Mouse (Mus musculus) embryonic facial prominence, embryonic 14.5 days (tissue): Measurements from ENCODE around the gene Sept4. TPM values are rescaled to one million over a fixed set of nuclear protein-coding genes. Genes with fewer than 3 reads are reported as not detected.

Experiments
- ATAC-seq: fragments of 200-750 bp; cut with Nextera tagmentation; 2 replicates; pipeline ENCODE4 v1.8.0; 2017; ENCODE audit warnings: low read depth, moderate number of reproducible peaks, moderate TSS enrichment
- DNase-seq: peaks from one replicate; pipeline ENCODE4 v3.0.0-alpha.2; 2015; ENCODE audit warnings: low spot score
- H3K27ac ChIP-seq: fragments of 300-500 bp; sonication (generic); replicated peaks from 2 replicates; pipeline ENCODE4 v1.5.1; 2014; ENCODE audit warnings: low read depth, mild to moderate bottlenecking, low read length, moderate library complexity
- H3K27me3 ChIP-seq: fragments of 300-500 bp; sonication (generic); replicated peaks from 2 replicates; pipeline ENCODE4 v1.6.1; 2014; ENCODE audit warnings: low read length; ENCODE audit not compliant: control insufficient read depth, insufficient read depth
- H3K36me3 ChIP-seq: fragments of 300-500 bp; sonication (generic); 2 replicates; pipeline ENCODE4 v1.6.1; 2014; ENCODE audit warnings: low read length, mixed read lengths; ENCODE audit not compliant: control insufficient read depth, insufficient read depth
- H3K4me1 ChIP-seq: fragments of 300-500 bp; sonication (generic); 2 replicates; pipeline ENCODE4 v1.6.1; 2014; ENCODE audit warnings: antibody characterized with exemption, low read length; ENCODE audit not compliant: control insufficient read depth, insufficient read depth
- H3K4me2 ChIP-seq: fragments of 300-500 bp; sonication (generic); 2 replicates; pipeline ENCODE4 v1.6.1; 2014; ENCODE audit warnings: low read depth, mild to moderate bottlenecking, low read length, moderate library complexity, mixed read lengths
- H3K4me3 ChIP-seq: fragments of 300-500 bp; sonication (generic); 2 replicates; pipeline ENCODE4 v1.5.1; 2014; ENCODE audit warnings: low read depth, mild to moderate bottlenecking, low read length
- H3K9ac ChIP-seq: fragments of 300-500 bp; sonication (generic); 2 replicates; pipeline ENCODE4 v1.6.1; 2014; ENCODE audit warnings: low read depth, mild to moderate bottlenecking, low read length, moderate library complexity, mixed read lengths
- H3K9me3 ChIP-seq: fragments of 300-500 bp; sonication (generic); 2 replicates; pipeline ENCODE4 v1.6.1; 2016; ENCODE audit warnings: low read length; ENCODE audit not compliant: control insufficient read depth
- WGBS: fragments of 180-500 bp; shearing (Covaris S2); extraction: QIAGEN DNeasy Blood & Tissue Kit; methylation state at CpG from one replicate; pipeline ENCODE4 v1.1.7; 2014; 5-methylcytosine and 5-hydroxymethylcytosine counted together
- polyA plus RNA-seq: library from polyadenylated mRNA; unstranded; fragments of >200 nt; fragmentation: Nextera tagmentation; extraction: Ambion mirVana; gene quantifications from 2 replicates; pipeline ENCODE4 v1.2.1, GENCODE M21; 2014

Gene Sept4
- polyA plus RNA-seq, 1 experiment from 2014 or later: 42.2 TPM

DNA sequence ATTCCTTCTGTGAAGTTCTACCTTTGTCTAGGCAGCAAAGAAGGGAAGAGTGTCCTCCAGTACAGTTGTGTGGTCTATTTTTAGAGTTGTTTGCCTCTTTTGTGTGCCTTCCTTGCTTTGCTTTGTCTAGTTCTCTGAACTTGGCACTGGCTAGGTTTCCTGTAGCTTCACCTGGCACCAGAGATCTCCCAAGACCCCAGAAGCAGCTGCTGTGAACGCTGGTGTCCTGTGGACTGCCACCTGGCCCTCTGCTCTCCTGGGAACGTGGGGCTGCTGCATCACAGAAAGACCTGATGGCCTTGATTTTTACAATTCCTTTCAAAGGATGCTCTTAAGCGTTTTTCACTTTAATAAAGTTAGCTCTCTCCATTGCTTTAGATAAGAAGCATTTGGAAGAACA is 25.8 kb upstream of the Sept4 start:
- no peaks in the 10 kb centered on the region for H3K4me1 ChIP-seq
- no peak overlapping the region for H3K9ac ChIP-seq
- H3K27me3 ChIP-seq: no peaks in the 10 kb centered on the region
- H3K27ac ChIP-seq: no peak overlapping the region
- peak; percentile 45 for DNase-seq
- no peak for ATAC-seq
- 49% methylated on average over 3 of the region's 3 CpGs for WGBS
- no peak overlapping the region for H3K4me3 ChIP-seq
- H3K36me3 ChIP-seq: no peaks in the 10 kb centered on the region
- H3K4me2 ChIP-seq: no peak overlapping the region
- H3K9me3 ChIP-seq: no peaks in the 10 kb centered on the region

- no peaks in the 10 kb centered on the region for H3K27me3 ChIP-seq
- H3K4me3 ChIP-seq: no peak overlapping the region
- ATAC-seq (no peak), DNase-seq (no peak)
- no peak overlapping the region for H3K27ac ChIP-seq
- no peaks in the 10 kb centered on the region for H3K9me3 ChIP-seq
- 72% methylated on average over 4 of the region's 4 CpGs for WGBS
- no peak overlapping the region for H3K9ac ChIP-seq
- no peaks in the 10 kb centered on the region for H3K36me3 ChIP-seq
- no peak overlapping the region for H3K4me2 ChIP-seq
- H3K4me1 ChIP-seq: peaks cover 13% of the 10 kb centered on the region; the same call in 1 of the 2 replicates
Measured at GRCm38 (mm10) chr11:87553342-87553741, 15.4 kb upstream of the Sept4 start.

DNA sequence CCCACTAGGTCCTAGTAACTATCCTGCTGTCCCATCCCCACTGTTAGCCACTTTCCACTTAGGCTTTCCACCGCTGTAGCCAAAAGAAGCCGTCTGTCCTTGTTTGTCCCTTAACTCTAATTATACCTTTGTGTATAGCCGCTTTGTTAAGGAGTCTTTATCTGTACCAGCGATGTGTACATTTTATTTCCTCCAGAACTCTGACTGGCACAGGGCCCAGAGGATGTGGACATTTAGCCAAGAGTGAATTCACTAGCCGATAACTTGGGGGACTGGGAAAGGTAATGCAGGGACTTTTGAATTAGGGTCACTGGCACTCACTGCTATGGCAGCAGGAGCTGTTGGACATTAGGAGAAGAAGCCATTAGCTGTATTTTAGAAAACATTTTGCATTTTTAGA is 14.3 kb upstream of the Sept4 start:
- Histone ChIP-seq H3K9me3 (no peaks in the 10 kb centered on the region), H3K4me2 (no peak overlapping the region), H3K27me3 (no peaks in the 10 kb centered on the region), H3K9ac (no peak overlapping the region), H3K4me1 (peaks cover 13% of the 10 kb centered on the region; the same call in 1 of the 2 replicates), H3K4me3 (no peak overlapping the region), H3K36me3 (no peaks in the 10 kb centered on the region), H3K27ac (no peak overlapping the region; the same call in 1 of the 2 replicates)
- ATAC-seq: no peak
- WGBS: 44% methylated on average over 5 of the region's 5 CpGs
- DNase-seq: peak; percentile 35

- Histone ChIP-seq H3K36me3 (no peaks in the 10 kb centered on the region), H3K27ac (peak overlapping the region; percentile 2; the same call in 1 of the 2 replicates), H3K27me3 (no peaks in the 10 kb centered on the region), H3K4me1 (peaks cover 13% of the 10 kb centered on the region; the same call in 1 of the 2 replicates), H3K9me3 (no peaks in the 10 kb centered on the region), H3K4me2 (no peak overlapping the region), H3K4me3 (no peak overlapping the region), H3K9ac (no peak overlapping the region)
- ATAC-seq: peak; percentile 76; the same call in 1 of the 2 replicates
- DNase-seq: peak; percentile 68
- WGBS: 37% methylated on average over 2 of the region's 2 CpGs
Measured at GRCm38 (mm10) chr11:87555106-87555703, 13.5 kb upstream of the Sept4 start.

DNA sequence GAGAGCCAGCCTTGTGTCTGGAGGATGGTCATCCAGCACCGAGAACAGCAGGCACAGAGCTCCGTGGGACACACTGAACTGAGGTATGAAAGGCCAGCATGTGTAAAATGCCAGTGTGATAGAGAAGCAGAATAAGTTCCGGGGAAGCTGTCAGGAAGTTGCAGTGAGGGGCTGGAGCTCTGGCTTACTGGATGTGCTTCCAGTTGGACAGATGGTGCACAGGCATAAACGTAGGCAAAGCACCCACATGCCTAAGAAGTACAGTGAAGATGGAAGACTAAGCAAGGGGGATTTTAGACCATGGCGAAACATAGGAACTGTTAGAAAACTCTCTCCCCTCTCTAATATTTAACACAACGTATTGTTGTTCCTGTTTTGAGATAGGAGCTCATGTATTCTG is 7.5 kb upstream of the Sept4 start:
- H3K36me3 ChIP-seq: no peaks in the 10 kb centered on the region
- no peak overlapping the region for H3K4me2 ChIP-seq
- no peak for ATAC-seq
- no peak overlapping the region for H3K4me3 ChIP-seq
- H3K9me3 ChIP-seq: no peaks in the 10 kb centered on the region
- no peak overlapping the region for H3K27ac ChIP-seq
- H3K4me1 ChIP-seq: no peaks in the 10 kb centered on the region
- H3K9ac ChIP-seq: no peak overlapping the region
- no peak for DNase-seq
- no peaks in the 10 kb centered on the region for H3K27me3 ChIP-seq
- WGBS: 70% methylated on average over 6 of the region's 6 CpGs

- ATAC-seq (no peak), DNase-seq (no peak)
- WGBS: 75% methylated on average over 3 of the region's 3 CpGs
- Histone ChIP-seq H3K4me2 (no peak within 1 kb of the TSS), H3K9me3 (no peaks in the 10 kb centered on the region), H3K4me3 (no peak within 1 kb of the TSS), H3K27ac (no peak within 1 kb of the TSS), H3K9ac (no peak within 1 kb of the TSS), H3K4me1 (peaks cover 5% of the 10 kb centered on the region; the same call in 1 of the 2 replicates), H3K36me3 (no peaks in the 10 kb centered on the region), H3K27me3 (no peaks in the 10 kb centered on the region)
Measured at GRCm38 (mm10) chr11:87566501-87566900, 2.2 kb upstream of the Sept4 start, which contains the start of gene Gm11492. Gene Gm11492, plus strand, starts transcription at chr11:87566653.

DNA sequence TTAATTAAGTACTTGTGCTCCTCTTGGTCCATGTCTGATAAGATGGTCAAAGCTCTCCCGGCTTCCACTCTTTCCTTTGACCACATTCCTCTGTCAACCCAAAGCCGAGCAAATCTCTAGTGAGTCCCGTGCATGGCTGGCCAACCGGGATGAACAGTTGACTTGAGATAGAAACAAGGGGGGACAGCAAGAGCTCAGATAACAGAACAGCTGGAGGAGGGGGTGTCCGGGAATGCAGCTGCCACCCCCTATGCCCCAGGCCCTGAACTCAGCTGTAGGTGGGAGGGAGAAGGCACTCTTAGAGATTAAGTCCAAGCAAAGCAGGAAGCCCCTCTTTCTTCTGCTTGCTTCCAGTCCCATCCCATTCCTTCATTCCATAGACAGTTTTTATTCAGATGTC is 2.0 kb downstream of the Sept4 start:
- Histone ChIP-seq H3K36me3 (no peaks in the 10 kb centered on the region), H3K27me3 (no peaks in the 10 kb centered on the region), H3K9me3 (no peaks in the 10 kb centered on the region), H3K4me3 (no peak overlapping the region), H3K4me1 (peaks cover 9% of the 10 kb centered on the region), H3K4me2 (no peak overlapping the region), H3K27ac (peak overlapping the region; percentile 28; the same call in 1 of the 2 replicates), H3K9ac (no peak overlapping the region)
- WGBS: 42% methylated on average over 5 of the region's 5 CpGs
- ATAC-seq (peak; percentile 38; the same call in 1 of the 2 replicates), DNase-seq (no peak)

GRCm38 (mm10) chr11:87571361-87571950 is 2.8 kb downstream of the Sept4 start:
- Histone ChIP-seq H3K27ac (peak overlapping the region; percentile 28; the same call in 1 of the 2 replicates), H3K4me2 (no peak overlapping the region), H3K36me3 (no peaks in the 10 kb centered on the region), H3K9ac (no peak overlapping the region), H3K27me3 (no peaks in the 10 kb centered on the region), H3K4me1 (peaks cover 9% of the 10 kb centered on the region), H3K9me3 (no peaks in the 10 kb centered on the region), H3K4me3 (no peak overlapping the region)
- ATAC-seq (no peak), DNase-seq (peak; percentile 47)
- 86% methylated on average over 1 of the region's 1 CpGs for WGBS

DNA sequence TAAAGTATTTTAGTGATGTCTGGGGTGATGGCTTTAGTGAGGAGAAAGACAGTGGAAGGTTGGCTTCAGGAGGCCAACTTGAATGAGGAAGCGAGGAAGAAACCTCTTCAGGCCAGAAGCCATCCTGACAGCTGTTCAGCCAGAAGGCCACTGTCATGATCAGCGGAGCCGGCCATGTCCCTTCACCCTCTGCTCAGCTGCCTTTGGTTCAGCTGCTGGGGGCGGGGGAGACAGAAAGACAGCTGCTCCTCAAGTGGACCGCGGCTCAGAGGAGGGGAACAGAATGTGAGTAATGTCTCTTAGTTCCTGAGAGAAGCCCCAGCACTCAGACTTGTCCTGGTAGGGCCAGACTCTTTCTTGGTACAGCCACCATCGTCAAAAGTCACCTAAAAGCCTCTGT is 5.0 kb downstream of the Sept4 start:
- WGBS: 69% methylated on average over 7 of the region's 7 CpGs
- no peak overlapping the region for H3K4me3 ChIP-seq
- peaks cover 19% of the 10 kb centered on the region for H3K4me1 ChIP-seq
- ATAC-seq (peak; percentile 45; the same call in 1 of the 2 replicates), DNase-seq (peak; percentile 64)
- H3K9me3 ChIP-seq: no peaks in the 10 kb centered on the region
- H3K27ac ChIP-seq: no peak overlapping the region
- H3K27me3 ChIP-seq: no peaks in the 10 kb centered on the region
- no peak overlapping the region for H3K9ac ChIP-seq
- H3K36me3 ChIP-seq: no peaks in the 10 kb centered on the region
- no peak overlapping the region for H3K4me2 ChIP-seq
